Mouse (Mus musculus): ENCODE results near the gene Gldc.

DNA sequence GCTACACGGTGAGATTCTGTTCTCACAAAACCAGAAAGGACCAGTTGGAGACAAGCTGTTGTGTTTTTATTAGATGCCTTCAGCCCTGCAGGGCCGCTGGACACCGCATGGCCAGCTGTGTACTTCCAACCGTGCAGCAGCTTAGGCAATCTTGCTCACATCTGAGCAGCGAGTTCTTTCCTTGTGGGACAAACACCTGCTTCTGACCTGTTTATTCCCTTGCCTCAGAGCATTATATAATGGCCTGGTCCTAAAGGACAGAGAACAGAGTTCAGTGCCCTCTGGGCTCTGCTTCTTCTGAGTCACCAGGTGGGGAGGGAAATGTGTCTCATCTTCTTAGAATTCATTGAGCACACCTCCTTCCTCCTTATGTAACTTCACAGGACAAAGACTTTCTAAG lies 12.4 kb downstream of the Gldc start:
- TF ChIP-seq GATA1 (IDR thresholded peaks at IDR 0.05; ENCODE audit: borderline replicate concordance, low read length) (no peak), FLI1 (IDR thresholded peaks at IDR 0.05; ENCODE audit: low read length) (no peak)

Measured in megakaryocyte, embryonic 14.5 days (primary cell).